Mouse (Mus musculus): ENCODE measurements around the gene St6galnac3.

- TF ChIP-seq POLR2A (IDR thresholded peaks at IDR 0.05; ENCODE audit: low read depth, low read length) (no peak), CTCF (IDR thresholded peaks at IDR 0.05; ENCODE audit: borderline replicate concordance, insufficient read depth, low read length) (no peak)
Measured at GRCm38 (mm10) chr3:153488931-153489330, 236.0 kb downstream of the St6galnac3 start.

Data from embryonic fibroblast, embryonic 13.5 days (primary cell).